ENCODE assay signal across 23 mouse cellular contexts in the genomic region with DNA sequence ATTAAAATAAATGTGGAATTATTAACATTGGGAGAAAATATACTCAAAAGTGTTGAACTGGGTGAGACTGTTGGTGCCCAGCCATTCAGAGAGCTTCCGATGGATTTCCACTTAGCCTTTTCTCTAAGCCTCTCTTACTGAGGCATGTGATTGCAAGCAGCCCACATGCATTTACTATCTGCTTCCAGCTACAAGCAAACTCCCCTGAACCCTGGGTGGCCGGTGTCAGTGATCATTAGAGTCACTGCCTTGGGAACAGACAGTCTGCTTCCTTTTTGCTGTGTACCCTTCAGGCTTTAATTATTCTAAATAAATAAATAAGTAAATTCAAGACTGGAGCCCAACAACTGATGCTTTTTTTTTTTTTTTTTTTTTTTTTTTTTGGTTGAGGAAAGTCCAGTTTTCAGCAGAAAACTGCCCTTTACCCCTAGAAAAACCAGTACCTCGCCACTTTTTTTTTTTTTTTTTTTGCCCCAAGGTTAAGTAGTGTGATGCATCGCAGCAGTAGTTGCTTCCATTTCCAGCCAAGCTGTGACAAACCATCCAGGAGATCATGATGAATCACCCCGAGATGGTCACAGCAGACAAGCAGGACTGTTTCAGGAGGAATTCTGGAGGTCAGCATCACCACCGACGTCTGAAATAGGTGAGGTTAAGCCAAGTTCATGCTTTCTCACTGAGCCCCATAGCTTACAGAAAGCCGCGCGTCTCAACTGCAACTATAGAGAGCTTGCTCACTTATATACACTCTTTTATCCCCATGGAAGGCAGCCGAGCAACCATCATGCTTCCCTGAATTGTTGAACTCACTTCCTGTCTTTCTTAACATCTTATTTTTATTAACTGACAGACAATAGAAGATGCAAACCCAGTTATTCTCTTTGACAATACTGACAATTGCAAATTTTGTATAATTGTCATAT. TPM values are rescaled to one million over a fixed set of nuclear protein-coding genes. Genes with fewer than 3 reads are reported as not detected.
DNase-seq lines count a peak whose midpoint lies in the region; ATAC-seq and TF ChIP-seq lines count a peak whose summit lies in the region.
"Had no signal": no experiment of that assay in that cellular context is flagged by ENCODE, and none has a peak within 500 bp of the region (broad histone marks: within the 10 kb centered on the region; RNA-seq: fewer than 3 reads in every experiment).

No protein-coding gene starts in this region.

- H3K27me3 ChIP-seq in midbrain, embryonic 11.5 days (ENCODE audit: control insufficient read depth, insufficient read depth, low read length), result no peaks in the 10 kb centered on the region
- no peaks in the 10 kb centered on the region for H3K27me3 ChIP-seq in midbrain, embryonic 10.5 days (ENCODE audit: low read depth, poor library complexity, severe bottlenecking)
- H3K27me3 ChIP-seq in kidney, postnatal 0 days (ENCODE audit: insufficient read depth, low read length), result no peaks in the 10 kb centered on the region
- H3K27me3 ChIP-seq in neural tube, embryonic 15.5 days (replicated peaks), result no peaks in the 10 kb centered on the region
- H3K27me3 ChIP-seq in intestine, embryonic 16.5 days (replicated peaks; ENCODE audit: control insufficient read depth, insufficient read depth, low read length), result no peaks in the 10 kb centered on the region
- H3K27me3 ChIP-seq: CH12.LX; heart, embryonic 13.5 days; hindbrain, embryonic 15.5 days; intestine, embryonic 15.5 days; midbrain, embryonic 12.5 days had no signal

- 71% methylated on average over 11 of the region's 11 CpGs for WGBS in midbrain, embryonic 11.5 days
- WGBS in midbrain, embryonic 10.5 days, result 76% methylated on average over 11 of the region's 11 CpGs
- WGBS in kidney, postnatal 0 days, result 29% methylated on average over 11 of the region's 11 CpGs
- WGBS in neural tube, embryonic 15.5 days, result 69% methylated on average over 11 of the region's 11 CpGs
- 42% methylated on average over 11 of the region's 11 CpGs for WGBS in intestine, embryonic 16.5 days

- no peaks in the 10 kb centered on the region for H3K4me1 ChIP-seq in midbrain, embryonic 11.5 days (ENCODE audit: control insufficient read depth, insufficient read depth, low read length)
- H3K4me1 ChIP-seq in midbrain, embryonic 10.5 days, result no peaks in the 10 kb centered on the region
- H3K4me1 ChIP-seq in kidney, postnatal 0 days (replicated peaks; ENCODE audit: insufficient read depth, low read length), result peaks cover 2% of the 10 kb centered on the region; the same call in 1 of the 2 replicates
- H3K4me1 ChIP-seq in neural tube, embryonic 15.5 days, result 0 out of 2 replicates have a peak, but pooled peaks cover 2% of the 10 kb centered on the region
- peaks cover 7% of the 10 kb centered on the region; the same call in 1 of the 2 replicates for H3K4me1 ChIP-seq in intestine, embryonic 16.5 days (ENCODE audit: control insufficient read depth, insufficient read depth, low read length)
- H3K4me1 ChIP-seq: hindbrain, embryonic 15.5 days; midbrain, embryonic 12.5 days had no signal

- H3K9me3 ChIP-seq in midbrain, embryonic 11.5 days (ENCODE audit: control insufficient read depth, low read length), result no peaks in the 10 kb centered on the region
- H3K9me3 ChIP-seq in midbrain, embryonic 10.5 days (replicated peaks), result no peaks in the 10 kb centered on the region
- no peaks in the 10 kb centered on the region for H3K9me3 ChIP-seq in kidney, postnatal 0 days (replicated peaks; ENCODE audit: low read length)
- H3K9me3 ChIP-seq in neural tube, embryonic 15.5 days (replicated peaks), result no peaks in the 10 kb centered on the region
- H3K9me3 ChIP-seq in intestine, embryonic 16.5 days (ENCODE audit: control insufficient read depth, low read length), result no peaks in the 10 kb centered on the region
- H3K9me3 ChIP-seq: heart, embryonic 13.5 days; hindbrain, embryonic 15.5 days; intestine, embryonic 15.5 days; midbrain, embryonic 12.5 days had no signal

- no peak overlapping the region for H3K9ac ChIP-seq in midbrain, embryonic 11.5 days (ENCODE audit: low read length)
- no peak overlapping the region for H3K9ac ChIP-seq in kidney, postnatal 0 days (ENCODE audit: low read depth, low read length)
- no peak overlapping the region for H3K9ac ChIP-seq in neural tube, embryonic 15.5 days (replicated peaks)
- H3K9ac ChIP-seq in intestine, embryonic 16.5 days (ENCODE audit: low read depth, low read length), result no peak overlapping the region
- H3K9ac ChIP-seq: heart, embryonic 13.5 days; hindbrain, embryonic 15.5 days; intestine, embryonic 15.5 days; midbrain, embryonic 12.5 days had no signal

- H3K4me3 ChIP-seq in midbrain, embryonic 11.5 days (ENCODE audit: low read depth, low read length), result no peak overlapping the region
- no peak overlapping the region for H3K4me3 ChIP-seq in midbrain, embryonic 10.5 days
- no peak overlapping the region for H3K4me3 ChIP-seq in kidney, postnatal 0 days (replicated peaks; ENCODE audit: low read depth, low read length)
- no peak overlapping the region for H3K4me3 ChIP-seq in neural tube, embryonic 15.5 days (replicated peaks)
- no peak overlapping the region for H3K4me3 ChIP-seq in intestine, embryonic 16.5 days (ENCODE audit: low read length)
- H3K4me3 ChIP-seq: heart, embryonic 13.5 days; hindbrain, embryonic 15.5 days; intestine, embryonic 15.5 days; left cerebral cortex, adult 2 months; midbrain, embryonic 12.5 days had no signal

- no peaks in the 10 kb centered on the region for H3K36me3 ChIP-seq in midbrain, embryonic 11.5 days (ENCODE audit: control insufficient read depth, insufficient read depth, low read length)
- H3K36me3 ChIP-seq in midbrain, embryonic 10.5 days, result no peaks in the 10 kb centered on the region
- no peaks in the 10 kb centered on the region for H3K36me3 ChIP-seq in kidney, postnatal 0 days (ENCODE audit: insufficient read depth, low read length)
- H3K36me3 ChIP-seq in neural tube, embryonic 15.5 days, result no peaks in the 10 kb centered on the region
- H3K36me3 ChIP-seq in intestine, embryonic 16.5 days (ENCODE audit: control insufficient read depth, insufficient read depth, low read length), result no peaks in the 10 kb centered on the region
- H3K36me3 ChIP-seq: heart, embryonic 13.5 days; hindbrain, embryonic 15.5 days; intestine, embryonic 15.5 days; midbrain, embryonic 12.5 days had no signal

- H3K27ac ChIP-seq in midbrain, embryonic 11.5 days (ENCODE audit: low read depth, low read length), result no peak overlapping the region
- no peak overlapping the region for H3K27ac ChIP-seq in midbrain, embryonic 10.5 days (replicated peaks)
- H3K27ac ChIP-seq in kidney, postnatal 0 days, result peak overlapping the region; percentile 10; the same call in 1 of the 2 replicates
- H3K27ac ChIP-seq in neural tube, embryonic 15.5 days (replicated peaks), result no peak overlapping the region
- no peak overlapping the region for H3K27ac ChIP-seq in intestine, embryonic 16.5 days (ENCODE audit: low read length)
- H3K27ac ChIP-seq: heart, embryonic 13.5 days; hindbrain, embryonic 15.5 days; intestine, embryonic 15.5 days; left cerebral cortex, adult 2 months; midbrain, embryonic 12.5 days had no signal

- H3K4me2 ChIP-seq in midbrain, embryonic 11.5 days, result no peak overlapping the region
- no peak overlapping the region for H3K4me2 ChIP-seq in kidney, postnatal 0 days (ENCODE audit: low read length)
- no peak overlapping the region for H3K4me2 ChIP-seq in neural tube, embryonic 15.5 days
- no peak overlapping the region for H3K4me2 ChIP-seq in intestine, embryonic 16.5 days (ENCODE audit: low read depth, low read length)
- H3K4me2 ChIP-seq: heart, embryonic 13.5 days; hindbrain, embryonic 15.5 days; intestine, embryonic 15.5 days; midbrain, embryonic 12.5 days had no signal

- ATAC-seq in midbrain, embryonic 11.5 days (ENCODE audit: low FRiP score), result no peak
- no peak for ATAC-seq in kidney, postnatal 0 days (replicated peaks; ENCODE audit: low FRiP score, low read depth)
- no peak for ATAC-seq in neural tube, embryonic 15.5 days (ENCODE audit: low FRiP score)
- ATAC-seq in intestine, embryonic 16.5 days, result no peak
- ATAC-seq: intestine, embryonic 15.5 days had no signal

- DNase-seq in kidney, adult 18-20 months, result peak; percentile 62
- no peak for DNase-seq in kidney, adult 11 months
- peak; percentile 84 for DNase-seq in midbrain, embryonic 11.5 days (ENCODE audit: low spot score, missing footprints)
- no peak for DNase-seq in midbrain, embryonic 10.5 days (ENCODE audit: low spot score)
- DNase-seq in kidney, postnatal 0 days (ENCODE audit: low spot score), result no peak
- no peak for DNase-seq in thymus, postnatal 25 days
- DNase-seq: adrenal gland, postnatal 10 days; cerebellum, adult 9-10 months; heart, adult 11 months; heart, postnatal 36 days; left cerebral cortex, postnatal 4 days; liver; lung, adult 2 months; lung, postnatal 4 days; thymus, postnatal 36 days had no signal

- no peak for TF ChIP-seq CTCF in kidney, postnatal 0 days (IDR thresholded peaks at IDR 0.05; ENCODE audit: low read depth)

RNA-seq across cellular contexts. Expression of gene Fzd4, which starts 21.9 kb away (rescaled TPM):
- polyA plus RNA-seq in midbrain, embryonic 11.5 days (2014; fragmentation: Nextera tagmentation; extraction: Ambion mirVana), result 2.0 and 2.6 TPM in 2 replicates
- 2.6 and 3.2 TPM in 2 replicates for polyA plus RNA-seq in midbrain, embryonic 10.5 days (2016; fragmentation: Nextera tagmentation; extraction: Ambion mirVana)
- 29.6 and 30.9 TPM in 2 replicates for polyA plus RNA-seq in kidney, postnatal 0 days (2015; fragmentation: Nextera tagmentation; extraction: Ambion mirVana)
- 2.5 and 3.4 TPM in 2 replicates for polyA plus RNA-seq in neural tube, embryonic 15.5 days (2015; fragmentation: Nextera tagmentation; extraction: Ambion mirVana)
- 7.4 and 8.9 TPM in 2 replicates for polyA plus RNA-seq in intestine, embryonic 16.5 days (2015; fragmentation: Nextera tagmentation; extraction: Ambion mirVana)

RNA-seq across cellular contexts. Expression of gene Tmem135, which starts 22.0 kb away (rescaled TPM):
- polyA plus RNA-seq in midbrain, embryonic 11.5 days (2014; fragmentation: Nextera tagmentation; extraction: Ambion mirVana), result 15.1 and 16.7 TPM in 2 replicates
- 14.4 and 16.3 TPM in 2 replicates for polyA plus RNA-seq in midbrain, embryonic 10.5 days (2016; fragmentation: Nextera tagmentation; extraction: Ambion mirVana)
- 41.6 and 45.5 TPM in 2 replicates for polyA plus RNA-seq in kidney, postnatal 0 days (2015; fragmentation: Nextera tagmentation; extraction: Ambion mirVana)
- 29.0 and 30.7 TPM in 2 replicates for polyA plus RNA-seq in neural tube, embryonic 15.5 days (2015; fragmentation: Nextera tagmentation; extraction: Ambion mirVana)
- 54.6 and 63.1 TPM in 2 replicates for polyA plus RNA-seq in intestine, embryonic 16.5 days (2015; fragmentation: Nextera tagmentation; extraction: Ambion mirVana)

Comparison
In these comparisons a context has a peak if more than half of its experiments do, and no peak if none do; other contexts are left out.
1. DNase-seq: peak in kidney, adult 18-20 months (single experiment) and midbrain, embryonic 11.5 days (single experiment); none in kidney, adult 11 months (single experiment), midbrain, embryonic 10.5 days (single experiment), kidney, postnatal 0 days (single experiment) and thymus, postnatal 25 days (single experiment).